In genomic region chr5:108564346-108564745, GRCm38 (mm10) we compare ENCODE assay signal across 13 mouse cellular contexts.
"Had no signal": no experiment of that assay in that cellular context is flagged by ENCODE, and none has a peak within 500 bp of the region (broad histone marks: within the 10 kb centered on the region; RNA-seq: fewer than 3 reads in every experiment).

No protein-coding gene starts in this region.

- DNase-seq: kidney, postnatal 14 days; kidney, postnatal 4 days; layer of hippocampus, adult 9-11 months; liver; lung, postnatal 10 days; lung, postnatal 36 days; midbrain, embryonic 14.5 days; right cerebral cortex, adult 18-20 months; right cerebral cortex, postnatal 14 days; right cerebral cortex, postnatal 4 days; thymus, adult 2 months; thymus, postnatal 14 days; thymus, postnatal 4 days had no signal
